Mouse (Mus musculus) embryonic facial prominence, embryonic 13.5 days (tissue): ENCODE results near the gene Cdc42bpg. TPM values are rescaled to one million over a fixed set of nuclear protein-coding genes. Genes with fewer than 3 reads are reported as not detected.

Experiments
- ATAC-seq: fragments of 200-750 bp; cut with Nextera tagmentation; 2 replicates; pipeline ENCODE4 v1.8.0; 2017; ENCODE audit warnings: low read depth; ENCODE audit not compliant: insufficient number of reproducible peaks, insufficient read depth, low FRiP score, low TSS enrichment
- H3K27ac ChIP-seq: fragments of 300-500 bp; sonication (generic); 2 replicates; pipeline ENCODE4 v1.5.1; 2015; ENCODE audit warnings: moderate library complexity, mild to moderate bottlenecking, inconsistent platforms
- H3K27me3 ChIP-seq: fragments of 300-500 bp; sonication (generic); 2 replicates; pipeline ENCODE4 v1.6.1; 2015; ENCODE audit warnings: mild to moderate bottlenecking, inconsistent platforms
- H3K36me3 ChIP-seq: fragments of 300-500 bp; sonication (generic); 2 replicates; pipeline ENCODE4 v1.6.1; 2015; ENCODE audit warnings: mild to moderate bottlenecking, inconsistent platforms
- H3K4me1 ChIP-seq: fragments of 300-500 bp; sonication (generic); 2 replicates; pipeline ENCODE4 v1.6.1; 2015; ENCODE audit warnings: inconsistent platforms
- H3K4me2 ChIP-seq: fragments of 300-500 bp; sonication (generic); 2 replicates; pipeline ENCODE4 v1.6.1; 2015; ENCODE audit warnings: moderate library complexity, mild to moderate bottlenecking, inconsistent platforms
- H3K4me3 ChIP-seq: fragments of 300-500 bp; sonication (generic); 2 replicates; pipeline ENCODE4 v1.5.1; 2015; ENCODE audit warnings: mild to moderate bottlenecking, inconsistent platforms
- H3K9ac ChIP-seq: fragments of 300-500 bp; sonication (generic); 2 replicates; pipeline ENCODE4 v1.6.1; 2015; ENCODE audit warnings: mild to moderate bottlenecking, inconsistent platforms
- H3K9me3 ChIP-seq: fragments of 300-500 bp; sonication (generic); 2 replicates; pipeline ENCODE4 v1.6.1; 2016; ENCODE audit warnings: inconsistent platforms
- WGBS: fragments of 180-500 bp; shearing (Covaris S2); methylation state at CpG from one replicate; pipeline ENCODE4 v1.1.7; 2015; ENCODE audit warnings: mixed read lengths; 5-methylcytosine and 5-hydroxymethylcytosine counted together
- polyA plus RNA-seq: library from polyadenylated mRNA; unstranded; fragments of >200 nt; fragmentation: Nextera tagmentation; extraction: Ambion mirVana; gene quantifications from 2 replicates; pipeline ENCODE4 v1.2.1, GENCODE M21; 2015

Gene Cdc42bpg
- polyA plus RNA-seq = 0.91 and 0.92 TPM in 2 replicates

- Histone ChIP-seq H3K9me3 (no peaks in the 10 kb centered on the region), H3K9ac (peak within 1 kb of the TSS; percentile 79), H3K4me1 (peaks cover 32% of the 10 kb centered on the region), H3K4me3 (peak within 1 kb of the TSS; percentile 62), H3K27ac (peak within 1 kb of the TSS; percentile 81), H3K4me2 (peak within 1 kb of the TSS; percentile 70), H3K36me3 (peaks cover 19% of the 10 kb centered on the region), H3K27me3 (no peaks in the 10 kb centered on the region)
- ATAC-seq = peak; percentile 76
- WGBS = under 1% methylated on average over 34 of the region's 38 CpGs
Observed at GRCm38 (mm10) chr19:6306137-6306551, at the start of gene Cdc42bpg. Gene Cdc42bpg (plus strand): TSS chr19:6306456.

GRCm38 (mm10) chr19:6260428-6260827, 45.8 kb upstream of the Cdc42bpg start:
- 72% methylated on average over 2 of the region's 2 CpGs for WGBS
- H3K36me3 ChIP-seq = peaks cover 68% of the 10 kb centered on the region

GRCm38 (mm10) chr19:6260946-6261345, 45.3 kb upstream of the Cdc42bpg start:
- H3K4me3 ChIP-seq = no peak overlapping the region
- H3K4me2 ChIP-seq = no peak overlapping the region
- 86% methylated on average over 4 of the region's 4 CpGs for WGBS
- H3K4me1 ChIP-seq = no peaks in the 10 kb centered on the region
- H3K9ac ChIP-seq = no peak overlapping the region
- 0 out of 2 replicates have a peak, but pooled peaks cover 2% of the 10 kb centered on the region for H3K9me3 ChIP-seq
- H3K27me3 ChIP-seq = no peaks in the 10 kb centered on the region
- H3K27ac ChIP-seq = no peak overlapping the region
- peaks cover 63% of the 10 kb centered on the region for H3K36me3 ChIP-seq
- no peak for ATAC-seq

More at GRCm38 (mm10) chr19:6260428-6260827, 45.8 kb upstream of the Cdc42bpg start:
- Histone ChIP-seq H3K4me1 (no peaks in the 10 kb centered on the region), H3K27ac (no peak overlapping the region), H3K4me3 (no peak overlapping the region), H3K27me3 (no peaks in the 10 kb centered on the region), H3K9me3 (0 out of 2 replicates have a peak, but pooled peaks cover 2% of the 10 kb centered on the region), H3K9ac (no peak overlapping the region), H3K4me2 (no peak overlapping the region)
- ATAC-seq = no peak

DNA sequence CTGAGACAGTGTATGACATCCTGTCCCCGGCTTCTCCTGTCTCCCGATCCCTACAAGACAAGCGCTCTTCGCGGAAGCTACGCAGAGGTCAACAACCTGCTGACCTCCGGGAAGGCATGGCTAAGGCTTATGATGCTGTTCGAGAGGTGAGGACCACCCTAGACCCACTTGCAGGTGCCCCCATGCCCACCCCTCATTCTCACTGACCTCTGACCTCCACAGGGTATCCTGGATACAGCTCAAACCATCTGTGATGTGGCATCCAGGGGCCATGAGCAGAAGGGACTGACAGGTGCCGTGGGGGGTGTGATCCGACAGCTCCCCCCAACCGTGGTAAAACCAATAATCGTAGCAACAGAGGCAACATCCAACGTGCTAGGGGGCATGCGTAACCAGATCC, 44.9 kb upstream of the Cdc42bpg start:
- no peak overlapping the region for H3K27ac ChIP-seq
- no peak for ATAC-seq
- no peak overlapping the region for H3K4me3 ChIP-seq
- H3K4me1 ChIP-seq = no peaks in the 10 kb centered on the region
- WGBS = 92% methylated on average over 14 of the region's 14 CpGs
- 0 out of 2 replicates have a peak, but pooled peaks cover 2% of the 10 kb centered on the region for H3K9me3 ChIP-seq
- H3K9ac ChIP-seq = no peak overlapping the region
- H3K27me3 ChIP-seq = no peaks in the 10 kb centered on the region
- peaks cover 58% of the 10 kb centered on the region for H3K36me3 ChIP-seq
- H3K4me2 ChIP-seq = no peak overlapping the region

GRCm38 (mm10) chr19:6262222-6262621, 44.0 kb upstream of the Cdc42bpg start:
- ATAC-seq = no peak
- Histone ChIP-seq H3K9ac (no peak overlapping the region), H3K36me3 (peaks cover 50% of the 10 kb centered on the region), H3K27ac (no peak overlapping the region), H3K4me1 (no peaks in the 10 kb centered on the region), H3K27me3 (no peaks in the 10 kb centered on the region; the same call in 1 of the 2 replicates), H3K4me2 (no peak overlapping the region), H3K9me3 (0 out of 2 replicates have a peak, but pooled peaks cover 2% of the 10 kb centered on the region), H3K4me3 (no peak overlapping the region)
- WGBS = 63% methylated on average over 7 of the region's 7 CpGs

- Histone ChIP-seq H3K4me3 (no peak overlapping the region), H3K4me2 (no peak overlapping the region), H3K4me1 (no peaks in the 10 kb centered on the region), H3K9ac (no peak overlapping the region), H3K27ac (no peak overlapping the region), H3K9me3 (0 out of 2 replicates have a peak, but pooled peaks cover 2% of the 10 kb centered on the region), H3K36me3 (peaks cover 43% of the 10 kb centered on the region), H3K27me3 (no peaks in the 10 kb centered on the region; the same call in 1 of the 2 replicates)
- no peak for ATAC-seq
- WGBS = 87% methylated on average over 8 of the region's 8 CpGs
Observed at GRCm38 (mm10) chr19:6262839-6263433, 43.3 kb upstream of the Cdc42bpg start.

DNA sequence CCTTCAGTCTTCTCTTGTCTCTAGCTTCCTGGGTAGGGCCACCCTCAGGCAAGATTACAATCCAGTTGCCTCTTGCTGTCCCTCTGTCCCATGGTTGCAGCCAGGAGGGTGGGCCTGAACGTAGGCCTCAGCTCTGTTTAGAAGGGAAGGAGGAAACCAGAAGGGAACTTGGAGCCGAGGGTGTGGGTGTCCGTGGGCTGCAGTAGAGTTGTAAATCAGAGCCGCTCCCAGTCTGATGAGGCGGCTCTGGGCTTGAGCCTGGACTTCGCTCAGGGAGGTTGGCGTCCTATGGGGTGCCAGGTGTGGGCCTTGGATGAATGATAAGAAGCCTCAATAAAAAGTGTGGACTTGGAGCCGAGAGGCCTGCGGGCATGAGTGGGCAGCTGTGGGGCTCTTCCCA, 42.1 kb upstream of the Cdc42bpg start:
- H3K9me3 ChIP-seq = 0 out of 2 replicates have a peak, but pooled peaks cover 2% of the 10 kb centered on the region
- no peak overlapping the region for H3K4me2 ChIP-seq
- H3K4me1 ChIP-seq = no peaks in the 10 kb centered on the region
- 76% methylated on average over 9 of the region's 9 CpGs for WGBS
- no peak overlapping the region for H3K4me3 ChIP-seq
- no peak overlapping the region for H3K27ac ChIP-seq
- H3K9ac ChIP-seq = no peak overlapping the region; the same call in 1 of the 2 replicates
- ATAC-seq = no peak
- peaks cover 30% of the 10 kb centered on the region for H3K36me3 ChIP-seq
- no peaks in the 10 kb centered on the region; the same call in 1 of the 2 replicates for H3K27me3 ChIP-seq

- Histone ChIP-seq H3K36me3 (peaks cover 25% of the 10 kb centered on the region), H3K9me3 (0 out of 2 replicates have a peak, but pooled peaks cover 2% of the 10 kb centered on the region), H3K27ac (no peak overlapping the region), H3K9ac (no peak overlapping the region), H3K4me1 (no peaks in the 10 kb centered on the region), H3K4me2 (no peak overlapping the region), H3K4me3 (no peak overlapping the region), H3K27me3 (no peaks in the 10 kb centered on the region; the same call in 1 of the 2 replicates)
- 87% methylated on average over 8 of the region's 8 CpGs for WGBS
- no peak for ATAC-seq
Observed at GRCm38 (mm10) chr19:6264945-6265344, 41.3 kb upstream of the Cdc42bpg start.

DNA sequence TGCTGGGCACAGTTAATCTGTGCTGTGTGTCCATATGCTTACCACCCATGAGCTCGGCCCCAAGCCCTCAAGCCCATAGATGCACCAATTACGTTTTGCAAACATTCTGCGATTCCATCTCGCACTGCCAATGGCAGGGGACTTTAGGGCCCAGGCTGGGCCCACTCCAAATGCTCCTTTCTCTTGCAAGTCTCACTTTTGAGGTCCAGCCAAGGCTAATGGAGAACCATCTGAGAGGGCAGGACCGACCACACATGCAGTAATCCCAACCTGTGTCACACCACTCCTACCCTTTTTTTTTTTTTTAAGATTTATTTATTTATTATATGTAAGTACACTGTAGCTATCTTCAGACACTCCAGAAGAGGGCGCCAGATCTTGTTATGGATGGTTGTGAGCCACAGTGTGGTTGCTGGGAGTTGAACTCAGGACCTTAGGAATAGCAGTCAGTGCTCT, 40.5 kb upstream of the Cdc42bpg start:
- no peak overlapping the region for H3K4me2 ChIP-seq
- 64% methylated on average over 6 of the region's 6 CpGs for whole genome bisulfite sequencing
- no peaks in the 10 kb centered on the region; the same call in 1 of the 2 replicates for H3K27me3 ChIP-seq
- no peak for ATAC-seq
- no peak overlapping the region for H3K27ac ChIP-seq
- 0 out of 2 replicates have a peak, but pooled peaks cover 2% of the 10 kb centered on the region for H3K9me3 ChIP-seq
- no peak overlapping the region for H3K9ac ChIP-seq
- H3K36me3 ChIP-seq = peaks cover 17% of the 10 kb centered on the region
- no peaks in the 10 kb centered on the region for H3K4me1 ChIP-seq
- H3K4me3 ChIP-seq = no peak overlapping the region

DNA sequence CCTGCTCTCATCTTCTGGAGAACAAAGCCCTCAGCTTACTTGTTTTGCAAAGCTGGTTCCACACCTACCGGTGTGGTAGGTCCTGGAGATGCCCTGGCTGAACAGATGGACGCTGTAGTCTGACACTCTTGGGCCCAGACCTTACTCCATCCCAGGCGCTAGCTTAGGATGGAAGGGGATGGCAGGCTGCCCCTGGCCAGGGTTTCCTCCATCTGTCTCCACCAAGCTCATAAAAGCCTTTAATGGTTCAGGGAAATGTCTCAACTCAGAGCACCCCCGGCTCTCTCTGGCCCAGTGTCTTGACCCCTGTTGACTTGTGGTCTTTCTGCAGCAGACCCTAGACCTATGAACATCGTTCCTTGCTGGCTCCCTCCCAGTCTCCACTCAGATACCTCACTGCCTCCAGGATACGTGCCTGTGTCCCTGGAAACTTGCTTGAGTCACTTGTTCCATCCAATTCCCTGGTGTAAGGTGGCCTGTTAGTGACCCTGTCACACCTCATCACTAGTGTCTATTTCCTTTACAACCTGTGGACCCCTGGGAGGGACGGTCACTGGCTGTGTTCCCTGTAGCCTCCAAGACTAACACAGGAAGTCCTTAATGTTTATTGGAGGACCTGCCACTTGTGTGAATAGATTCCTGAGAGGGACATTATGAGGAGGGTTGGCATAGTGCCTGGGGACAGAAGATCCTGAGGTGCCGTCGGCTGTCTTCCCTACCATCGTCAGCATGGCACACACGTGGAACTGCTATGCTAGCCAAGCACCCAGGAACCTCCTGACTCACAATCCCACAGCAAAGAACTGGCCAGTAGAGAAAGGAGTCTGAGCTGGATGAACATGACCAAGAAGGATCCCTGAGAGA, 38.7 kb upstream of the Cdc42bpg start:
- no peaks in the 10 kb centered on the region; the same call in 1 of the 2 replicates for H3K27me3 ChIP-seq
- H3K36me3 ChIP-seq = no peaks in the 10 kb centered on the region; the same call in 1 of the 2 replicates
- no peak overlapping the region for H3K4me3 ChIP-seq
- ATAC-seq = no peak
- H3K9ac ChIP-seq = no peak overlapping the region; the same call in 1 of the 2 replicates
- 71% methylated on average over 11 of the region's 11 CpGs for WGBS
- no peaks in the 10 kb centered on the region for H3K9me3 ChIP-seq
- H3K27ac ChIP-seq = no peak overlapping the region
- no peaks in the 10 kb centered on the region for H3K4me1 ChIP-seq
- no peak overlapping the region for H3K4me2 ChIP-seq

GRCm38 (mm10) chr19:6268170-6268528, 38.1 kb upstream of the Cdc42bpg start:
- no peaks in the 10 kb centered on the region for H3K4me1 ChIP-seq
- ATAC-seq = no peak
- no peaks in the 10 kb centered on the region for H3K36me3 ChIP-seq
- H3K4me2 ChIP-seq = no peak overlapping the region
- no peaks in the 10 kb centered on the region for H3K9me3 ChIP-seq
- 14% methylated on average over 8 of the region's 8 CpGs for WGBS
- peak overlapping the region; percentile 32; the same call in 1 of the 2 replicates for H3K9ac ChIP-seq
- H3K27ac ChIP-seq = no peak overlapping the region
- no peaks in the 10 kb centered on the region; the same call in 1 of the 2 replicates for H3K27me3 ChIP-seq
- H3K4me3 ChIP-seq = no peak overlapping the region
